Mouse (Mus musculus): ENCODE measurements around the gene Crebrf.

Crebrf gene

GRCm38 (mm10) chr17:26779471-26779870, 64.0 kb downstream of the Crebrf start:
- DNase-seq: no peak

DNA sequence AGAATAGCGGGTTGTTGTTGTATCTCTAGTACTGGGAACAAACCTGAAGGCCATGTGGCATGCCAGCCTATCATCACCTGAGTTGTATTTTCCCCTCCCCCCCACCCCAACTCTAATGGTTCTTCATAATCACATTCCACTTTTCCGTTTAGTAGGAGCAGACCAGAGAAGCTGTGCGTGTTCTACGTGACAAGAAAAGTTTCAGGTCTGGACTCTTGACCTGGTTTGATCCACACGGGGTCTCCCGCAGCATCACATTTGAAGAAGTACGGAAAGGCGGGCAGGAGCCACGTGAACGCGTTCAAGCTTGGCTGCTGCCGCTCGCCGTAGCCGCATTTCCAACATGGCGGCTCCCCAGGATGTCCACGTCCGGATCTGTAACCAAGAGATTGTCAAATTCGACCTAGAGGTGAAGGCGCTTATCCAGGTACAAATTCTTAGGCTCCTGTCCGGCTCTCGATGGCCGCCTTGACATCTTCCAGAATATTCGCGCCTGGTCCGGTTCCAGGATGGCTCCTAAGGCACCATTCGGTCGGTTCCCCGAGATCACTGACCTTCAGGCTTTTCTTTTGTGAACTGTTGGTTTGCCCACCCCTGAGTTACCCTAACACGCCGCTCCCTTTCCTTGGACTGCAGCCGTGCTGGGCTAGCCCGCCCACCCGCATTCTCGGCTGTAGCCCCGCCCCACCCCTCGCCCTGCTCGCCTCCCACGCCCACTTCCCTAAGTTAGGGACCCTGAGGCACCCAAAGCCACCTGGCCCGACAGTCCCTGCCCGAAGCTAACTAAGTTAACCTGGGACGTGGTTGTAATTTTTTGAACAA, 65.5 kb downstream of the Crebrf start, which contains the start of gene Bnip1:
Gene Bnip1 (plus strand): TSS at position 317 of the 822 bp plus-strand sequence.
- peak; percentile 74 for DNase-seq

- no peak for DNase-seq
Observed at GRCm38 (mm10) chr17:26781610-26782043, 66.2 kb downstream of the Crebrf start.

GRCm38 (mm10) chr17:26784525-26784924, 69.1 kb downstream of the Crebrf start:
- no peak for DNase-seq

- no peak for DNase-seq
Observed at GRCm38 (mm10) chr17:26786586-26786985, 71.1 kb downstream of the Crebrf start.

DNA sequence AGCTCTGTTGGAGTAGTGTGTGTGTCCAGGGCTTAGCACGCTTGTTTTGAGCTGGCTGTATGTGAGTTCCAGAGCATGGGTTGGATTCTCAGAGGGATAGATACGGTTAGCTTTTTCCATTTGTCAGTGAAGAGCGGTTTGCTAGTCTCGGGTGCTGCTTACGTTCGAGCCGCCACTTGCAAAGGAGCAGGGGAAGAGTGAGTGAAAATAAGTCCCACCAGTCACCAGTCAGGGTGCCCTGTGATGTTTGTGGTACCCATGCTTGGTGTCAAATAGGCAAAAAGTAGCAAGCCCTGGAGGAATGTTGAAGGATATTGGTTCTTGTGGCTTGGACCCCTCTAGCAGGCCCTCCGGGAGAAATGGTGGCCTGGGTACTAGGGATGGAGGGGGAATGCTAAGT, 73.5 kb downstream of the Crebrf start:
- DNase-seq: no peak

GRCm38 (mm10) chr17:26789460-26790268, 74.2 kb downstream of the Crebrf start:
- no peak for DNase-seq

DNA sequence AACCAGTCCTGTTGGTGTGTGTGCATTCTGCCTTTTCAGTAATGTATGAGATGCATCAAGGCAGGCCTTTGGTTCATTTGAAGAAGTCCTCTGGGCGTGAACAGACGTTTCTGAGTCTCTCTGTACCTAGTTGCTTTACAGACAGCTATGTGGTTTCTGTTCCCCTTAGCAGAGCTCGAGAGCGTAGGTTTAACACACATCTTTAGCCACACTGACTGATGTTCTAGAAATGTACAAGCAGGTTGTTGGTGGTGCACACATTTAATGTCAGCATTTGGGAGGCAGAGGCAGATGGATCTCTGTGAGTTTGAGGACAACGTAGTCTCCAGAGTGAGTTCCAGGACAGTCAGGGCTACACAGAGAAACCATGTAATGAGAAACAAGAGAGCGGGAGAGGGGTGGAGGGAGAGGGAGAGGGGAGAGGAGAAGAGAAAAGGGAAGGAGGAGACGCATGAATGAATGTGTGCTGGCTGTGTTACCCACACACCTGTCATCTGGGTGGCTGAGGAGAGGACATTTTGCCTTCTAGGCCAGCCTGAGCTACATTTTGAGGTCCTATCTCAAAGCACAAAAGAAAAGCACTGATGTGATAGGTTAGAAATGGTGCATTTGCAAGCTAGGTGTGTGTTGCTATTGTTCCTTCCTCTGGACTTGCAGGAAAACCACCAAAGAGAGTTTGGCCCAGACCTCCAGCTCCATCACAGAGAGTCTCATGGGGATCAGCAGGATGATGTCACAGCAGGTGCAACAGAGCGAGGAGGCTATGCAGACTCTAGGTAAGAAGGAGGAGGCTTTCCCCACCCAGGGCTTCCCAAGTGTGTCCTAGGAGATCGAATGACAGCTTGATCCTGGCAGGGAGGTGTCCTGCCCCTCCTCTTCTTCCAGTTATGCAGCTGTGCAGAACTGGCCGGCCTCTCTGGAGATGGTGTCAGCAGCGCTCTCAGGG, 75.1 kb downstream of the Crebrf start:
- no peak for DNase-seq

DNA sequence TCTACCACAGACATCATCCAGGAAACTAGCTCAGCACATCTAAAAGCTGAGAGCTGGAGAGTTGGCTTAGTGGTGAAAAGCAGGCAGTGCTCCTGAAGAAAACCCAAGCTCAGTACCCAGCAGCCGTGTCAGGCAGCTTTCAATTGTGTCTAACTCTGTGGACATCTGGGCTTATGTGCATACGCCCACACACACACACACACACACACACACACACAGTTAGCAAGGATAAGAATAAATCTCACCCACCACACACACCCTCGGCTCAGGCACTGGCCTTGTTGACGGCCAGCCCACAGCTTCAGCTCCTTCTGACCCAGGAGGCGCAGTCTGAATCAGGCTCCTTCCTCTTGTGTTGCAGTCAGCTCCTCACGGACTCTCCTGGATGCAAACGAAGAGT, 76.1 kb downstream of the Crebrf start:
- DNase-seq: no peak

- DNase-seq: no peak
Observed at GRCm38 (mm10) chr17:26792096-26792495, 76.6 kb downstream of the Crebrf start.

GRCm38 (mm10) chr17:26793068-26793765, 77.8 kb downstream of the Crebrf start:
- DNase-seq: no peak

- peak; percentile 69 for DNase-seq
Observed at GRCm38 (mm10) chr17:26794744-26795143, 79.3 kb downstream of the Crebrf start.

GRCm38 (mm10) chr17:26795386-26795785, 79.9 kb downstream of the Crebrf start:
- DNase-seq: no peak

- DNase-seq: no peak
Observed at GRCm38 (mm10) chr17:26797379-26798128, 82.1 kb downstream of the Crebrf start.

- DNase-seq: no peak
Observed at GRCm38 (mm10) chr17:26802886-26803285, 87.4 kb downstream of the Crebrf start.

GRCm38 (mm10) chr17:26812607-26813006, 97.2 kb downstream of the Crebrf start:
- DNase-seq: no peak

GRCm38 (mm10) chr17:26813497-26813896, 98.0 kb downstream of the Crebrf start:
- no peak for DNase-seq

DNA sequence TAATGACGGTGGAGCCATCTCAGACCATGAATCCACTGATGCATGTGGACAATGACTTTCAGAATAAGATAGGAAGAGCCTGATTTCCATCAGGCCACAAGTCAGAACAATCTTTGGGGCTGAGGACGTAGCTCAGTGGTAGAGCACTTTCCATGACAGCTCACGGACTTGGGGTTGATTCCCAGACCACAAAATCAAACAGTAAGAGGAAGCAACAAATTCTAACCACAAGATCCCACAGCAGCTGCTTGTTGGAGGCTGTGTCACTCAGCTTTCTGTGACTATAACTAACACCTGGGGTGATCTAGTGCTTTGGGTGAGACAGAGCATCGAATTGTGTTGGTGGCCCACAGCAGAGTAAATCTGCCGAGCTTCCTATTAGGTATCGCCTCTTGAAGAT, 101.4 kb downstream of the Crebrf start:
- no peak for DNase-seq

GRCm38 (mm10) chr17:26817776-26818175, 102.3 kb downstream of the Crebrf start:
- DNase-seq: no peak

GRCm38 (mm10) chr17:26826131-26826530, 110.7 kb downstream of the Crebrf start:
- DNase-seq: no peak
